Mouse (Mus musculus) right cerebral cortex, adult 2 months (tissue): ENCODE measurements around the gene Pttg1.

Source experiments
- DNase-seq, 2 experiments: peaks; one replicate each; pipeline ENCODE4 v3.0.0; 2021 to 2022; ENCODE audit warnings: low spot score in 2 of 2

Pttg1 gene

DNA sequence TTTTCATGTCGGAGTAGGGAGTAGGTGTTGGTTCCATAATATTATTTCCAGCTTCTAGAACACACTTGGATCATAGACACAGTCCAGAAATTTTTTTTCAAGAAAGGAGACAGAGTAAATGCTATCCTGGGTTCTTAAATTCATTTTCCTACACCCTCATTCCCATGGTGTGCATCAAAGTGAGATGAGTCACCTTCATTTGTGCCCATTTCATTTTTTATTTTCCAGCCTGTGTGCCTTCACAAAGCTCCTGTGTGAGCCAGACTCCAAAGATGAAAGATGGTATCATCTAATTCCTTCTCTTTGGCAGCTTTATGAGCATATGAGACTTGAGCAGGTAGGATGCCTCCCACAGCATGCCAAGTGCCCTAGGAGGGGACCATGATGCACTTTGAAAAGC, 49.5 kb downstream of the Pttg1 start:
- no peak for DNase-seq

DNA sequence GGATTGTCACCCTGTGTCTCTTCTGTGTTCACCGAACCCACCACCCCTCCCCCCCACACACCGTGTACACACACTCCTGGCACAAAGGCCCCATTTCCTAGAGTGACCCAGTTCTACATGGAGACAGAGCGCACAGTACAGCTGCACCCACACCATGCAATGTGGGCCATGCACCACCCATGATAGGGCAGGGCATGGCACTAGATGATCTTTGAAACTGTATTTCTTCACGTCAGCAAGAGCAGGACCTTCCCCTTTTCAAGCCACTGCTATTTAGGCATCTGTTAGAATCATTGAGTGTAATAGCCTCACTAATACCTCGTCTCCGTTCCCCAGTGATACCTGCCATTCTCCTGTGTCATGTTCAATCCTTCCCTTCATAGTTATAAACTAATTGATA, 51.1 kb downstream of the Pttg1 start:
- DNase-seq = no peak

DNA sequence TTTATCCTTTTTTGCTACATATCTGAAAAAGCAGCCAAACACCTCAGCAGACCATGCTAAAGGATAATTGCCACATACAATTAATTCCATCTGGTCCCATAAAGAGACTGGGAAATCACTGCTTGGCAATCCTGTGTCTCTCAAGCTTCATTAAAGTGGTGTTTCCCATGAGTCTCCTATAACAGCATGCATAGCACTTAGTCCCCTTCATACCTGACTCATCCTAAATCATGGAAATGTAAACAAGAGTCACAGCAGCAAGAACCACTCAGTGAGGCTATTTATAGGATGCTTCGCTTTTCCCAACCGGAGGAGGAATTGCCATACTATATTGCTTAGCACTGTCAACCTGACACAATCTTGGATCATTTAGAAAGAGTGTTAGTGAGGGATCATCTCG, 52.7 kb downstream of the Pttg1 start:
- no peak for DNase-seq

DNA sequence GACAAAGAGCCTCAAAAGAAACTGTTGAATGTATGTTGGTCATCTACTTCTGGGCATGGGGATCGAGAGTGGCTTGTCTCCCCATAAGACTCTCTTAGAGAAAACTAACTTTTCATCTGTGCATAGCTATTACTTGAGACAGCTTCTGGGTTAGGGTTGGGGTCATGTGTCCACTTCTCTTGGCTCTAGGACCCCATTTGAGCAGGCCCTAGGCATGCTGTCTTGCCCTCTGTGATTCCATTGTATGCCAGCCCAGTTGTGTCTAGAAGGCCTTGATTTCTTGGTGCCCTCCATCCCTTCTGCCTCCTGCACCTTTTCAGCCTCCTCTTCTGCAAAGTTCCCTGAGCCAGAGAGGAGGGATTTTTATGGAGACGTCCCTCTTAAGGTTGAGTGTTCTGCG, 54.2 kb downstream of the Pttg1 start:
- DNase-seq = no peak
